Mouse (Mus musculus) megakaryocyte, embryonic 14.5 days (primary cell): ENCODE measurements around the gene Trim28. TPM values are rescaled to one million over a fixed set of nuclear protein-coding genes. Genes with fewer than 3 reads are reported as not detected.

ENCODE experiments used
- H3K27me3 ChIP-seq: replicated peaks from 2 replicates; pipeline ENCODE3; 2012; ENCODE audit warnings: inconsistent platforms
- H3K36me3 ChIP-seq: replicated peaks from 2 replicates; pipeline ENCODE3; 2012; ENCODE audit warnings: low read length, inconsistent platforms, mixed read lengths
- H3K4me1 ChIP-seq: 2 replicates; pipeline ENCODE4 v1.6.1; 2012; ENCODE audit warnings: inconsistent platforms
- H3K4me3 ChIP-seq: replicated peaks from 2 replicates; pipeline ENCODE3; 2012; ENCODE audit warnings: moderate library complexity, mild to moderate bottlenecking, inconsistent platforms
- H3K9me3 ChIP-seq: 2 replicates; pipeline ENCODE4 v1.6.1; 2012; ENCODE audit warnings: inconsistent platforms
- FLI1 ChIP-seq: IDR thresholded peaks from 2 replicates; pipeline ENCODE4 v1.6.1; 2012; ENCODE audit warnings: low read length, inconsistent platforms, mixed read lengths
- GATA1 ChIP-seq: IDR thresholded peaks from 3 replicates; pipeline ENCODE4 v1.6.1; 2012; ENCODE audit warnings: mixed read lengths, low read length, inconsistent platforms, borderline replicate concordance
- polyA plus RNA-seq: library from polyadenylated mRNA; stranded (reverse); fragments of >175 nt; gene quantifications from 2 replicates; pipeline ENCODE4 v1.2.3, GENCODE M21; 2012; ENCODE audit warnings: low replicate concordance; ENCODE audit not compliant: insufficient read depth

Gene Trim28
- polyA plus RNA-seq, 1 experiment, result 236 TPM

GRCm38 (mm10) chr7:13031069-13031468, 32.2 kb downstream of the Trim28 start:
- TF ChIP-seq GATA1 (no peak), FLI1 (no peak)
- H3K27me3 ChIP-seq, result no peaks in the 10 kb centered on the region
- H3K36me3 ChIP-seq, result peaks cover 92% of the 10 kb centered on the region
- no peaks in the 10 kb centered on the region for H3K9me3 ChIP-seq
- H3K4me1 ChIP-seq, result peaks cover 78% of the 10 kb centered on the region
- H3K4me3 ChIP-seq, result no peak overlapping the region

GRCm38 (mm10) chr7:13031983-13032382, 33.1 kb downstream of the Trim28 start:
- Histone ChIP-seq H3K36me3 (peaks cover 88% of the 10 kb centered on the region), H3K4me1 (peaks cover 78% of the 10 kb centered on the region), H3K9me3 (no peaks in the 10 kb centered on the region), H3K4me3 (no peak overlapping the region), H3K27me3 (no peaks in the 10 kb centered on the region)
- TF ChIP-seq GATA1, result no peak
- no peak for TF ChIP-seq FLI1

GRCm38 (mm10) chr7:13032541-13032940, 33.6 kb downstream of the Trim28 start:
- Histone ChIP-seq H3K27me3 (no peaks in the 10 kb centered on the region), H3K36me3 (peaks cover 83% of the 10 kb centered on the region), H3K9me3 (no peaks in the 10 kb centered on the region), H3K4me1 (peaks cover 74% of the 10 kb centered on the region), H3K4me3 (no peak overlapping the region)
- TF ChIP-seq FLI1, result no peak
- TF ChIP-seq GATA1, result no peak

GRCm38 (mm10) chr7:13033451-13034147, 34.7 kb downstream of the Trim28 start:
- no peak for TF ChIP-seq FLI1
- Histone ChIP-seq H3K27me3 (no peaks in the 10 kb centered on the region), H3K4me1 (peaks cover 69% of the 10 kb centered on the region), H3K36me3 (peaks cover 72% of the 10 kb centered on the region), H3K4me3 (peak overlapping the region; percentile 100), H3K9me3 (no peaks in the 10 kb centered on the region)

GRCm38 (mm10) chr7:13034148-13034977, 35.4 kb downstream of the Trim28 start, which contains the start of gene Chmp2a:
Gene Chmp2a (minus strand): TSS chr7:13034807.
- Histone ChIP-seq H3K9me3 (no peaks in the 10 kb centered on the region), H3K36me3 (peaks cover 64% of the 10 kb centered on the region), H3K4me3 (peak within 1 kb of the TSS; percentile 100), H3K4me1 (peaks cover 71% of the 10 kb centered on the region), H3K27me3 (no peaks in the 10 kb centered on the region)
- TF ChIP-seq GATA1, result no peak
- TF ChIP-seq FLI1, result 0 out of 2 replicates have a peak, but pooled peaks have one; percentile 54

GRCm38 (mm10) chr7:13035211-13035855, 36.4 kb downstream of the Trim28 start:
- H3K4me3 ChIP-seq, result peak overlapping the region; percentile 100
- no peak for TF ChIP-seq GATA1
- TF ChIP-seq FLI1, result no peak
- no peaks in the 10 kb centered on the region for H3K27me3 ChIP-seq
- H3K36me3 ChIP-seq, result peaks cover 56% of the 10 kb centered on the region
- H3K9me3 ChIP-seq, result no peaks in the 10 kb centered on the region
- peaks cover 72% of the 10 kb centered on the region for H3K4me1 ChIP-seq

- peaks cover 47% of the 10 kb centered on the region for H3K36me3 ChIP-seq
- H3K27me3 ChIP-seq, result no peaks in the 10 kb centered on the region
- peak overlapping the region; percentile 98 for H3K4me3 ChIP-seq
- peaks cover 85% of the 10 kb centered on the region for H3K4me1 ChIP-seq
- TF ChIP-seq FLI1, result no peak
- TF ChIP-seq GATA1, result no peak
- no peaks in the 10 kb centered on the region for H3K9me3 ChIP-seq
Observed at GRCm38 (mm10) chr7:13036806-13037205, 37.9 kb downstream of the Trim28 start.

GRCm38 (mm10) chr7:13037366-13037765, 38.5 kb downstream of the Trim28 start:
- H3K36me3 ChIP-seq, result peaks cover 41% of the 10 kb centered on the region
- peak overlapping the region; percentile 98 for H3K4me3 ChIP-seq
- peaks cover 84% of the 10 kb centered on the region for H3K4me1 ChIP-seq
- H3K27me3 ChIP-seq, result peaks cover 2% of the 10 kb centered on the region
- H3K9me3 ChIP-seq, result no peaks in the 10 kb centered on the region
- TF ChIP-seq FLI1 (no peak), GATA1 (no peak)

- H3K9me3 ChIP-seq, result peaks cover 5% of the 10 kb centered on the region
- H3K4me1 ChIP-seq, result peaks cover 84% of the 10 kb centered on the region
- no peak for TF ChIP-seq GATA1
- TF ChIP-seq FLI1, result no peak
- H3K27me3 ChIP-seq, result peaks cover 8% of the 10 kb centered on the region
- H3K36me3 ChIP-seq, result peaks cover 38% of the 10 kb centered on the region
- peak within 1 kb of the TSS; percentile 98 for H3K4me3 ChIP-seq
Observed at GRCm38 (mm10) chr7:13037901-13038555, 39.1 kb downstream of the Trim28 start, which contains the start of gene Ube2m. Gene Ube2m (minus strand): TSS chr7:13038275.
